Mouse (Mus musculus) cerebellum, postnatal 10 days (tissue): Measurements from ENCODE around the gene Gm17545.

Experiments
- DNase-seq, 2 experiments: peaks; one replicate each; pipeline ENCODE4 v3.0.0; 2021; ENCODE audit warnings: mixed read lengths in 2 of 2

The Gm17545 gene

DNA sequence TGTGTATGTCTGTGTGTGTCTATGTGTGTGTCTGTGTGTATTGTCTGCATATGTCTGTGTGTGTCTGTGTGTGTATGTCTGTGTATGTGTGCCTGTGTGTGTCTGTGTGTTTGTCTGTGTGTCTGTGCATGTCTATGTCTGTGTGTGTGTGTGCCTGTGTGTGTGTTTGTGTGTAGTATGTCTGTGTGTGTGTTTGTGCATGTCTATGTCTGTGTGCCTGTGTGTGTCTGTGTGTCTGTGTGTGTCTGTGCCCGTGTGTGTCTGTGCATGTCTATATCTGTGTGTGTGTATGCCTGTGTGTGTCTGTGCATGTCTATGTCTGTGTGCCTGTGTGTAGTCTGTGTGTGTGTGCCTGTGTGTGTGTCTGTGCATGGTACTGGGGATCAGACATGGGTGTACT lies 9.0 kb upstream of the Gm17545 start:
- no peak for DNase-seq

GRCm38 (mm10) chr9:22447213-22447612 lies 6.9 kb upstream of the Gm17545 start:
- no peak for DNase-seq

- peak; percentile 33 to 38 for DNase-seq
These were observed 5.7 kb upstream of the Gm17545 start for GRCm38 (mm10) chr9:22448420-22448819.

GRCm38 (mm10) chr9:22449209-22449608 lies 4.9 kb upstream of the Gm17545 start:
- no peak for DNase-seq

DNA sequence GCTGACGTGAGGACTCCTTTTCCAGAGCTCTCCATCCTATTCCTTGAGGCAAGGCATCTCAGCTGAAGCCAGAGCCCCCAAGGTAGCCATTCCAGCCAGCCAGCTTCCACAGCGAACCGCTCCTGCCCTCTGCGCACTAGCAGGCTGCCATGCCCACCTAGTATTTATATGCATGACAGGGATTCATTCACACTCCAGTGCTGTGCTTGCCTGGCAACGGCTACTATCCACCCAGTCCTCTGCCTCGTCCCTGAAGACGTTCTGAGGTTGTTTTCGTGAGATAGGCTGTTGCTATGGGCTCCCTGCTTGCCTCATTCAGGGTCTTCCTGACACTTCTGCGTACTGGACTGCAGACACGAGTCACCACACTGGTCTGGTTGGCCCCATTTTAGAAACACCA lies 1.4 kb upstream of the Gm17545 start:
- no peak for DNase-seq

DNA sequence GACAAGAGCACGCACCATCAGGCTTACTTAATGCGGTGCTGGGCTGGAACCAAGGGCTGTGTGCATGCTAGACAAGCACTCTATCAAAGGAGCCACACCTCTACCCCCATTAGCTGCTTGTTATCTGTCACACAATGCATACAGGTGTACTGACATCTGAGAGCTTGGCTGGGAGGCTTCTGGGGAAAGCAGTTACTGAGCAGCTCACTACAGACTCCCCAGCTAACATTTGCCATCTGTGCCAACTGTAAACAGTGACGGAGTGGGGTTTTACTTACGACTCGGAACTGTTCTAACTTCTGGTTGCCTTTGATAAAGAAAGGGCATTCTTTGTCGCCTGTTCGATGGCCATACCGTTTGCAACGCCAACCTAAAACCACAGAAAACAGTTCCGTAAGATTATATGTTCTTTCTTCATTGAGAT lies 577 bp upstream of the Gm17545 start:
- DNase-seq = no peak

DNA sequence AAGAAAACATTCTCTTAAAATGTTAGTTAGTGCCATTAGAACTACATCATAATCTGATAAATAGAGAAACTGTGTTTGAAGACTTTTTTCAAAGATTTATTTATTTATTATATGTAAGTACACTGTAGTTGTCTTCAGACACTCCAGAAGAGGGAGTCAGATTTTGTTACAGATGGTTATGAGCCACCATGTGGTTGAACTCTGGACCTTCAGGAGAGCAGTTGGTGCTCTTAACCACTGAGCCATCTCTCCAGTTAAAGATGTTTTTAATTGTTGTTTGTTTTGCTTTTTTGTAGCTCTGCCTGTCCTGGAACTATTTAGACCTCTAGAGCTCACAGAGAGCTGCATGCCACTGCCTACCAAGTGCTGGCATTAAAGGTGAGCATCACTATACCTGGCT lies 951 bp downstream of the Gm17545 start:
- no peak for DNase-seq

GRCm38 (mm10) chr9:22457142-22457835 lies 3.2 kb downstream of the Gm17545 start:
- DNase-seq = no peak

- peak; percentile 96 to 97 for DNase-seq
These were observed 7.9 kb downstream of the Gm17545 start for GRCm38 (mm10) chr9:22461946-22462345.

DNA sequence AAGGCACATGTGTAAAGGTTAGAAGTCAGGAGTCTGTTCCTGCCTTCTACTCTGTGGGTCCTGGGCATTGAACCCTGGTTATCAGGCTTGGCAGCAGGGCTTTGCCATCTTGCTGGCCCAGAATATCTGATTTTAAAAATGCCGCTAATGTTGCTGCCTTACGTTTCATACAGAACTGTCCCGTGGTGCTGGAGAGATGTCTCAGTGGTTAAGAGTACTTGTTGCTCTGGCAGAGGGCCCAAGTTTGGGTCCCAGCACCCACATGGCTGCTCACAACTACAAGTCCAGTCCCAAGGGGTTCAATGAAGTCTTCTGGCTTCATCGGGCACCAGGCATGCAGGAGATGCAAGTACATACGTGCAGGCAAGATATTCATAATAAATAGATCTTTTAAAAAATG lies 12.1 kb downstream of the Gm17545 start:
- DNase-seq = peak in 1 of 2 experiments; percentile 25

DNA sequence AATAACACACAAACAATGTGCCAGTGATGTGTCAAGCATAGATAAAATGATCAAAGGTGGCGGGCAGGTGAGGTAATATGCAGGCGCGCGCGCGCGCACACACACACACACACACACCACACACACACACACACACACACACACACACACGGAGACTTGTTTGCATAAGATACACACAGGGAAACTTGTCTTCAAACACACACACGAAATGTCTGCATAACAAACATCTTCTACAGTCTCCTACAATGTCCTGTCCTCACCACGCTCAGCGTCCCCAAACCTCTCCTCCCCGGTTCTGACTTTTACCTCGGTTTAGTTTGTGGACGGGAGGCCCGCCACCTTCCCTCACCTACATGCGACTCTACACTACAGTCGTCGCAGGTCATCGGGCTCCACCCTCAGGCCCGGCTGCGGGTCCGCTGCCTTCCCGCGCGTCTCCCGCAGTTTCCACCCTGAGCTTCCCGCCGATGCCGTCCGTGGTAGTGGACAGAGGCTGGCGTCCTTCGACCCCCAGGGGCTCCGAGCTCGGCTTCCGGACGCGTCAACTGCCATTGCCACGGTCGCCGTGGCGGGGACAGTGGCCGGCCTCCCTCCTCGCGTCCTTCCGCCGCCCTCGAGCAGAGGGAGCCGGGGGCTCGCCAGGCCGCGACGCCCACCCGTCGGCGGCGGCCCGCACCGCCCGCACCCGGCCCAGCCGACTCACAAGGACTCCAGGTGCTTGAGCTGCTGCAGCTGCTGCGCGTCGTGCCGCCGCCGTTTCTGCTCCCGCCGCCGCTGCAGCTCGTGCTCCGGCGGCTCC lies 13.5 kb downstream of the Gm17545 start:
- DNase-seq = peak; percentile 69 to 70

DNA sequence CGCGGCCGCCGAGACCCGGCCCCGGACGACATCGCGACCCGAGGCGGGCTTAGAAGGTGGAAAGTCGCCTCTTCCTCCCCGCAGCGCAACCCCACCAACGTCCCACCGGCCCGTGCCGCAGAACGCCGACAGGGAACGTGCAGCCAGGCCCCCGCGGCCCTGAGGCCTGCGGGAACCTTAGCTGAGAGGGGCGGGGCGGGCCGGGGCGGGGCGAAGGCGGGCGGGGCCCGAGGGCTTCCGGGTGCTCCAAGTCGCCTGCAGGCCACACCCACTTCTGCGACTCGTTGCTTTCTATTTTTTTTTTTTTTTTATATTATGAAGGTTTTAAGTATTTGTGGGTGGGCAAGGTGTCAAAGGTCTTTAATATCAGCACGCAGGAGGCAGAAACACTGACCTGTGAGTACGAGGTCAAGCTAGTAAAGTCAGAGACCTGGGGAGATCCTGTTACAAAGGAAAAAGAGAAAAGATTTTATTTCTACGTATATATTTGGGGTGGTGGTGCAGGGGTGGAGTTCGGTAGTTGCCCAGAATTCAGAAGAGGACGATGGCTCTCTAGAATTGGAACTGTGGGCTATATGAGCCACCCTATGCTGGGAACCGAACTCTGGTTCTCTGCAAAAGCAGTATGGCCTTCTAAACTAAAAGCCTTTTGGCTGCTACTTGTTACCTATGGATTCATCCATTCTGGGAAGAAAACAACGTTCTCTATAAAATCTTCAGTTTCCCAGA lies 14.2 kb downstream of the Gm17545 start:
- DNase-seq = peak; percentile 77 to 82

- no peak for DNase-seq
These were observed 14.8 kb downstream of the Gm17545 start for GRCm38 (mm10) chr9:22468899-22469259.

- no peak for DNase-seq
These were observed 15.6 kb downstream of the Gm17545 start, which contains the start of gene Rp9 for GRCm38 (mm10) chr9:22469643-22470042. TSS of gene Rp9 (minus strand) at chr9:22469743.

GRCm38 (mm10) chr9:22475424-22475868 lies 21.4 kb downstream of the Gm17545 start, which contains the start of gene Bbs9:
TSS of gene Bbs9 (plus strand) at chr9:22475715.
- peak; percentile 93 to 96 for DNase-seq

- DNase-seq = peak in 1 of 2 experiments; percentile 25
These were observed 22.2 kb downstream of the Gm17545 start for GRCm38 (mm10) chr9:22476265-22476664.

DNA sequence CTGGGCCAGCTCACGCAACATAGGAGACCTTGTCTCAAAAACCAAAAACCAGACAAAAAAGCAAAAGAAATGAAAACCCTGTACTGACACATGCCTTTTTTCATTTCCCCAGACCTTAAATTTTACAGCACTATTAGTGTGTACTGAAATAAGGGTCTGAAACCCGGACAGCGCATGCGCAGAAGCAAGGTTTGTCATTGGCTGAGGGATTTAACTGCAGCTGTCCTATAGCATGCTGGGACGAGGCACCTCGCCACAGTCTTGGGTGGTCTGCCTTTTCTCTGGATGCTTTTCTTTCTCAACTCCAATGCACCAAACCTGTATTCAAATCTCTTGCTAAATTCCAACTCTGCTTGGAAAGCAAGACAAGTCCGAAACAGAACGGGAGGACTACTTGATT lies 24.9 kb downstream of the Gm17545 start:
- no peak for DNase-seq

DNA sequence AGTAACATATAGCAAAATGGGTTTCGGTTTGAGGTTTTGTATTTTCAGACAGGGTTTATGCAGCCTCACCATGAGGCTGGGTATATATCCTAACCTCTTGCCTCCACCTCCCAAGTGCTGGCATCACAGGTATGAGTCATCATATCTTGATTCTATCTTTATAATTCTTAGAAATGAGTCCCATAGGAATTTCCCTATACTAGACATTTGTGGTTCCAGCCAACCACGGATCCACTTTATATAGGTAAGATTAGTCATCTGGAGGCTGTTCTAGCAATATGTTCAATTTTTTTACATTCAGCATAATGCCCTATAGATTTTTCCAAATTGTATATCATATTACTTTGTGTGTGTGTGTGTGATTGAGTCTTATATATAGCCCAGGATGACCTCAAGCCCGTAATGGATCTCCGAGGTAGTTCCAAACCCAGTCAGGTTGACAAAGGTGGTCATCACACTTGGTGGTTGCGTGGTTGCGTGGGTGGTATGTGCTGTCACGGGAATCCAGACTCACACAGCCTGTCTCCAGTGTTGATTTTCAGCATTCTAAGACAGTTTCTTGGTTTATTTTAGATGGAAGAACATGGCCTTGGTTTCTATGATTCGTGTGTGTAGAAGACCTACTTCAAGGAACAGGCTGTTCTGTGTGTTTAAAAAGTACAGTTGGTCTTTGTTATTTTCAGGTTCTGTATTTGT lies 29.9 kb downstream of the Gm17545 start:
- no peak for DNase-seq

DNA sequence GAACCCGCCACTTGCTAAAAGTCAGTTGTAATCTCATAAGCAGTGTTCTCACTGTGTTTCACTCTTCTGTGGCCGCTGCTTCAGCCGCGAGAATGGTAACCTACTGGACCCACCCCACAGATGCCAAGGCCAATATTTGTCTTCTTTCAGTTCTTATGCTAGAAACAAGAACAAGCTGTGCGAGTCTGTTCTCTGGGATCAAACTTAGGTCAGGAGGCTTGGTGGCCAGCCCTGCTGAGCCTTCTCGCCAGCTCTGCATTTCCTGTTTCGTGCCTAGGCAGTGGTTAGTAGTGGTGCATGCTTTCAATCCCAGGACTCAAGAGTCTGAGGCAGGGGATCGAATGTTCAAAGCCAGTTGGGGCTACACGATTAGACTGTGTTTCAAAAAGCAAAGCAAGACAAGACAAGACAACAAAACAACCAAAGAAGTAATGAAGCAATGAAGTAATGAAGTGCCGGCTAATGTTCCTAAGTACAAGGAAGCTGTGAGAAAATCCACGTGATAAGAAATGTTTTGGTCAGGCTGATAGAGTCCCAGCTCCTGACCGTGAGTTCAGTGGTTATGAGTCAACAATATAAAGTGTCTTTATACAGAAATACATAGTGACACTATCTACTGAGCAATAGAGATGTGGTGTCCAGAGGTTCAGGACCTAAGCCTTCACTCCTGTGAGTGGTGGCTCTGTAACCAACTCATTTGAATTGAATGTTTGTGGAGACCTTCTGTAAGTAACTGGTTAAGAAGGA lies 30.6 kb downstream of the Gm17545 start:
- DNase-seq = no peak

- no peak for DNase-seq
These were observed 32.1 kb downstream of the Gm17545 start for GRCm38 (mm10) chr9:22486211-22486610.

DNA sequence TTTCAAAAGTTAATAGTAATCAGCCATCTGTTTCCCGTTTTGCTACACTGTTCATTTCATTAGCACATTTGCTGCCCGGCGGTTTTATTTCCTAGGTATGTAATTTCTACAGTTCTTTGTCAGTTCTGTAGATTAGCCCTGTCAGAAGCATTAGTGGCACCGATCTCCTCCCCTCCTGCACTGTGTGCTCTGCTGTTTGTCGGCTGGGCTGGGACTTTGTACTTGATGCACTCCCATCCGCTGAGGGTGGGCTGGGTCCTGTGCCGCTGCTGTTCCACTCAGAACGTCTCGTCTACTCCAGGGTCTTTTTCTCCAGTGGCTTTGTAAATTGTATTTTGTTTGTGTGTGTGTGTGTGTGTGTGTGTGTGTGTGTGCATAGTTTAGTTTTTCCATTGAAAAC lies 34.9 kb downstream of the Gm17545 start:
- no peak for DNase-seq

GRCm38 (mm10) chr9:22494203-22494807 lies 40.2 kb downstream of the Gm17545 start:
- no peak for DNase-seq
